Mouse (Mus musculus) forebrain, embryonic 14.5 days (tissue): ENCODE measurements around the gene Mmrn1. TPM values are rescaled to one million over a fixed set of nuclear protein-coding genes. Genes with fewer than 3 reads are reported as not detected.
"Not testable (repeated sequence)": the region's sequence is repeated elsewhere in the genome, so short reads cannot be mapped to it uniquely, and the experiment has no call there.

Experiments used
- ATAC-seq: fragments of 200-750 bp; cut with Nextera tagmentation; 2 replicates; pipeline ENCODE4 v1.8.0; 2017; ENCODE audit warnings: mild to moderate bottlenecking, moderate library complexity
- DNase-seq: peaks from one replicate; pipeline ENCODE4 v3.0.0-alpha.2; 2015; ENCODE audit warnings: low spot score
- H3K27ac ChIP-seq: fragments of 300-500 bp; sonication (generic); 2 replicates; pipeline ENCODE4 v1.5.1; 2014; ENCODE audit warnings: low read depth, mild to moderate bottlenecking, control low read depth, low read length, moderate library complexity
- H3K27me3 ChIP-seq: fragments of 300-500 bp; sonication (generic); replicated peaks from 2 replicates; pipeline ENCODE4 v1.6.1; 2014; ENCODE audit warnings: low read length, control low read depth, mixed read lengths; ENCODE audit not compliant: control insufficient read depth, insufficient read depth
- H3K36me3 ChIP-seq: fragments of 300-500 bp; sonication (generic); 2 replicates; pipeline ENCODE4 v1.6.1; 2014; ENCODE audit warnings: low read length, control low read depth; ENCODE audit not compliant: control insufficient read depth, insufficient read depth
- H3K4me1 ChIP-seq: fragments of 300-500 bp; sonication (generic); 2 replicates; pipeline ENCODE4 v1.6.1; 2014; ENCODE audit warnings: antibody characterized with exemption, low read length, control low read depth; ENCODE audit not compliant: control insufficient read depth, insufficient read depth
- H3K4me2 ChIP-seq: fragments of 300-500 bp; sonication (generic); 2 replicates; pipeline ENCODE4 v1.6.1; 2014; ENCODE audit warnings: mild to moderate bottlenecking, control low read depth, low read length
- H3K4me3 ChIP-seq: fragments of 300-500 bp; sonication (generic); 2 replicates; pipeline ENCODE4 v1.5.1; 2014; ENCODE audit warnings: low read depth, low read length, control low read depth
- H3K9ac ChIP-seq: fragments of 300-500 bp; sonication (generic); 2 replicates; pipeline ENCODE4 v1.6.1; 2014; ENCODE audit warnings: mild to moderate bottlenecking, low read length, control low read depth, moderate library complexity
- H3K9me3 ChIP-seq: fragments of 300-500 bp; sonication (generic); replicated peaks from 2 replicates; pipeline ENCODE4 v1.6.1; 2016; ENCODE audit warnings: low read length, control low read depth, mixed read lengths; ENCODE audit not compliant: control insufficient read depth
- WGBS: fragments of 180-500 bp; shearing (Covaris S2); extraction: QIAGEN DNeasy Blood & Tissue Kit; methylation state at CpG from one replicate; pipeline ENCODE4 v1.1.7; 2014; 5-methylcytosine and 5-hydroxymethylcytosine counted together
- polyA plus RNA-seq: library from polyadenylated mRNA; unstranded; fragments of >200 nt; fragmentation: Nextera tagmentation; extraction: Ambion mirVana; gene quantifications from 2 replicates; pipeline ENCODE4 v1.2.1, GENCODE M21; 2014

Mmrn1 gene
- polyA plus RNA-seq, result 3.1 and 4.8 TPM in 2 replicates

GRCm38 (mm10) chr6:60924676-60925075, at the start of gene Mmrn1:
Mmrn1 (plus strand) TSS chr6:60924976.
- not testable (repeated sequence) for H3K36me3 ChIP-seq, H3K9me3 ChIP-seq, ATAC-seq, DNase-seq, H3K4me2 ChIP-seq, H3K27me3 ChIP-seq, H3K9ac ChIP-seq, H3K27ac ChIP-seq, H3K4me3 ChIP-seq, H3K4me1 ChIP-seq
- 96% methylated on average over 20 of the region's 20 CpGs for WGBS

GRCm38 (mm10) chr6:60880362-60880761, 44.4 kb upstream of the Mmrn1 start:
- Histone ChIP-seq H3K27me3 (no peaks in the 10 kb centered on the region), H3K9me3 (no peaks in the 10 kb centered on the region), H3K27ac (no peak overlapping the region), H3K4me1 (no peaks in the 10 kb centered on the region), H3K9ac (no peak overlapping the region), H3K4me2 (no peak overlapping the region), H3K4me3 (no peak overlapping the region), H3K36me3 (no peaks in the 10 kb centered on the region)
- WGBS, result 93% methylated on average over 7 of the region's 7 CpGs
- no peak for DNase-seq
- ATAC-seq, result no peak

- Histone ChIP-seq H3K36me3 (no peaks in the 10 kb centered on the region), H3K9me3 (no peaks in the 10 kb centered on the region), H3K4me3 (no peak overlapping the region), H3K27ac (no peak overlapping the region), H3K4me1 (no peaks in the 10 kb centered on the region), H3K4me2 (no peak overlapping the region), H3K9ac (no peak overlapping the region), H3K27me3 (no peaks in the 10 kb centered on the region)
- WGBS, result 51% methylated on average over 2 of the region's 2 CpGs
- ATAC-seq, result no peak
- peak; percentile 8 for DNase-seq
Observed at GRCm38 (mm10) chr6:60881534-60881933, 43.2 kb upstream of the Mmrn1 start.

DNA sequence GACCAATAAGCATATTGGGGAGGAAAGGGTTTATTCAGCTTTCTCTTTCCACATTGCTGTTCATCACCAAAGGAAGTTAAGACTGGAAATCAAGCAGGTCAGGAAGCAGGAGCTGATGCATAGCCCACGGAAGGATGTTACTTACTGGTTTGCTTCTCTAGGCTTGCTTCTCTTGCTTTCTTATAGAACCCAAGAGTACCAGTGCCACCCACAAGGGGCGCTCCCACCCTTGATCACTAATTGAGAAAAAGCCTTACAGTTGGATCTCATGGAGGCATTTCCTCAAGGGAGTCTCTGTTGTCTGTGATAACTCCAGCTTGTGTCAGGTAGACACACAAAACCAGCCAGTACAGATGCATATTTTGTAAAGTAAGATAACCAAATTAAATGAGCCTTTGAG, 17.5 kb upstream of the Mmrn1 start:
- ATAC-seq (no peak), DNase-seq (no peak)
- H3K36me3 ChIP-seq, result no peaks in the 10 kb centered on the region
- H3K9ac ChIP-seq, result no peak overlapping the region
- H3K27ac ChIP-seq, result no peak overlapping the region
- H3K27me3 ChIP-seq, result no peaks in the 10 kb centered on the region
- H3K4me3 ChIP-seq, result no peak overlapping the region
- 93% methylated on average over 2 of the region's 2 CpGs for WGBS
- no peaks in the 10 kb centered on the region for H3K9me3 ChIP-seq
- H3K4me2 ChIP-seq, result no peak overlapping the region
- H3K4me1 ChIP-seq, result no peaks in the 10 kb centered on the region

DNA sequence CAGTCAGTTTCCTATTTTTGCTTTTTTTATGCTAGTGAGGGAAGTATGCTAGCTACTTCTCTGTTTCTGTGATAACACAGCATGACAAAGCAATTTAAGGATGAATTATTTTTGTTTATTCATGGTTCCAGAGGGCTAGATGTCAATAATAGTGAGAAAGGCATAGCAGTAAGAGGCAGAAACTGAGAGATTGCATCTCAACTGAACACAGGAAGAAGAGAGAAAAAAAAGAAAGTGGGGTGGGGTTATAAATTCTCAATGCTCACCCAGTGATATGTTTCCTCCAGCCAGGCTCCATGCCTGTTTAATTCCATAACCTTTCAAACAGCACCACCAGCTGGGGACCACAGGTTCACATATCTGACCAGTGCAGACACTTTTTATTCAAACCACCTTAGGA, 6.6 kb downstream of the Mmrn1 start:
- ATAC-seq (peak; percentile 65; the same call in 1 of the 2 replicates), DNase-seq (peak; percentile 36)
- H3K27me3 ChIP-seq, result no peaks in the 10 kb centered on the region
- no peaks in the 10 kb centered on the region for H3K4me1 ChIP-seq
- no peaks in the 10 kb centered on the region for H3K36me3 ChIP-seq
- no peak overlapping the region for H3K4me3 ChIP-seq
- no peak overlapping the region for H3K9ac ChIP-seq
- H3K9me3 ChIP-seq, result no peaks in the 10 kb centered on the region
- H3K4me2 ChIP-seq, result no peak overlapping the region
- no peak overlapping the region for H3K27ac ChIP-seq

DNA sequence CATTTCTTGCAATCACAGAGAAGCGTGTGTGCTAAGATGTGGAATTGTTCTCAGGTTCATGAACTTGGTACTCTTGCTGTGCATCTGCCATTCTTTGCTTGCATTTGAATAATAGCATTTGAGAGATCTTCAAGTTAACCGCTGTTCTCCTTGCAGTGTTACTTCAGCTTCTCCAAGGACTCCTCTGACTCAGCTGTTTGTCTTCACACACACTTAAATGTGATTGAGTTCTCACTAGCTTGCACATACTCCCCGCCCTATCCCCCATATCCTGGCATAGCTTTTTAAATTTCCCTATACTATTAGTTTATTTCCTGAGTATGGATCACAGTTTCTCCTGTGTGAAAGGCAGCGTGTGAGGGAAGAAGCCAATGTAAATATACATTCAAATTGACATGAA, 10.1 kb downstream of the Mmrn1 start:
- Histone ChIP-seq H3K9ac (no peak overlapping the region), H3K27ac (no peak overlapping the region), H3K4me3 (no peak overlapping the region), H3K36me3 (no peaks in the 10 kb centered on the region), H3K27me3 (no peaks in the 10 kb centered on the region), H3K9me3 (no peaks in the 10 kb centered on the region), H3K4me1 (no peaks in the 10 kb centered on the region), H3K4me2 (no peak overlapping the region)
- no peak for ATAC-seq
- DNase-seq, result no peak
- 81% methylated on average over 4 of the region's 4 CpGs for WGBS

- WGBS, result 82% methylated on average over 4 of the region's 4 CpGs
- DNase-seq (no peak), ATAC-seq (no peak)
- no peak overlapping the region for H3K4me3 ChIP-seq
- H3K27ac ChIP-seq, result no peak overlapping the region
- H3K9ac ChIP-seq, result no peak overlapping the region
- no peaks in the 10 kb centered on the region for H3K9me3 ChIP-seq
- no peaks in the 10 kb centered on the region for H3K36me3 ChIP-seq
- no peaks in the 10 kb centered on the region for H3K27me3 ChIP-seq
- H3K4me2 ChIP-seq, result no peak overlapping the region
- no peaks in the 10 kb centered on the region for H3K4me1 ChIP-seq
Observed at GRCm38 (mm10) chr6:60935448-60936130, 10.8 kb downstream of the Mmrn1 start.

- H3K4me2 ChIP-seq, result no peak overlapping the region
- ATAC-seq (no peak), DNase-seq (no peak)
- H3K4me3 ChIP-seq, result no peak overlapping the region
- H3K27me3 ChIP-seq, result no peaks in the 10 kb centered on the region
- WGBS, result 85% methylated on average over 7 of the region's 7 CpGs
- H3K27ac ChIP-seq, result no peak overlapping the region
- H3K36me3 ChIP-seq, result no peaks in the 10 kb centered on the region
- no peaks in the 10 kb centered on the region for H3K9me3 ChIP-seq
- H3K4me1 ChIP-seq, result no peaks in the 10 kb centered on the region
- no peak overlapping the region for H3K9ac ChIP-seq
Observed at GRCm38 (mm10) chr6:60944178-60944577, 19.4 kb downstream of the Mmrn1 start.

DNA sequence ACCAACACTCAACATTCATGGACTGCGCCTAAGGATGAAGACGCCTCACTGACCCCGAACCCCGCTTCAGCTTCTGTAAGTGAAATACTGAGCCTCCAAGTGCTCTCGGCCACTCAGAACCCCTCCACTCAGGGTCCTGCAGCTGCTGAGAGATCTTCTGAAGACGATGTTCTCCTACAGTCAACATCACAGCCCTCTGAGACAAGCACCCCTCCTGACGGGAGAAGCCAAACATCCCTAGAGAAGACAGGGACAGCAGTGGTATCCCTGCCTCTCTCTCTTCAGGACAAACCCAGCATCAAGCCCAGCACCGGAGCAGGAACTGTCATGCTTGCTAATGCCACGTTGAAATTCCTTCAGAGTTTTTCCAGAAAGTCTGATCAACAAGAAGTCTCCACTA, 19.8 kb downstream of the Mmrn1 start:
- Histone ChIP-seq H3K9ac (no peak overlapping the region), H3K4me2 (no peak overlapping the region), H3K4me3 (no peak overlapping the region), H3K9me3 (no peaks in the 10 kb centered on the region), H3K27me3 (no peaks in the 10 kb centered on the region), H3K36me3 (no peaks in the 10 kb centered on the region), H3K4me1 (no peaks in the 10 kb centered on the region), H3K27ac (no peak overlapping the region)
- 84% methylated on average over 9 of the region's 9 CpGs for WGBS
- DNase-seq, result no peak
- no peak for ATAC-seq
